Mouse (Mus musculus) right cerebral cortex, adult 18-20 months (tissue): Measurements from ENCODE around the gene Vps33a.

Source experiments
- DNase-seq: peaks from one replicate; pipeline ENCODE4 v3.0.0; 2022; ENCODE audit warnings: mixed read lengths

Vps33a gene

GRCm38 (mm10) chr5:123572357-123573186 is at the start of gene Vps33a:
TSS of gene Vps33a (minus strand) at chr5:123573038.
- peak; percentile 98 for DNase-seq

GRCm38 (mm10) chr5:123622421-123622820 is 49.6 kb upstream of the Vps33a start:
- DNase-seq = no peak

- DNase-seq = no peak
Measured at GRCm38 (mm10) chr5:123618558-123618957, 45.7 kb upstream of the Vps33a start.

DNA sequence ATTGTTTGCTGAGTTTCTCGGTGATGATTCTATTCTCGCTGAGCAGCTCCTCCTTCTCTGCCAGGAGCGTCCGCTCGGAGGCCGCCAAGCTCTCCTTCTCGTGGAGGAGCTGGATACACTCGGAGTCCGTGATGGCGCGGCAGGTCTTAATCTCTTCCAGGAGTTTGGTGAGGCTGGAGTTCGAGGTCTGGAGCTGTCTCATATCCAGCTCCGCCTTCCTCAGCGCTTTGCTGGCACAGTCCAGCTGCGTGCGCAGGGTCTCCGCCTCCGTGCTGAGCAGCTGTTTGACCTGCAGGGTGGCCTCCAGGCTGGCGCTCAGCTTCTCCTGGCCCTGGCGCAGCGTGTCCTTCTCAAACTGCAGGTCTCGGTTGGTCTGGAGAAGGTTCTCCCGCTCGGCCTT is 41.4 kb upstream of the Vps33a start:
- DNase-seq = no peak

DNA sequence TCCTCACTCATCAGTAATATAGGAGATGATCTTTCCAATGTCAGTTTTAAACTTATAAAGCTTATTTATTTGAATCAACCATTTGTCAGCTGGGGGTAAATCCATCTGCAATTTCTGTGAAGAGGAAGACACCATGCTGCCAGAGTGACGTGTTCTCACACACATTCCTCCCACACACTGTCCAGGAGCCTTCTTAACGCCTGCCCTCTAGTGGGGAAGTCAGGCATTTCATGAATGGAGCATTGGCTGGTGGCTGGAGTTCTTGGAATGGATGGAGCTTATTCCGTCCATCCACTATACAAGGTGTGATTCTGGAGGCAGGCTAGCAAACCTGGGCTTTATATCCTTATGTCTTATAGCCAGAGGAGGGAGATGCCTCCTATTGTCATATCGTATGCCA is 37.0 kb upstream of the Vps33a start:
- peak; percentile 91 for DNase-seq

DNA sequence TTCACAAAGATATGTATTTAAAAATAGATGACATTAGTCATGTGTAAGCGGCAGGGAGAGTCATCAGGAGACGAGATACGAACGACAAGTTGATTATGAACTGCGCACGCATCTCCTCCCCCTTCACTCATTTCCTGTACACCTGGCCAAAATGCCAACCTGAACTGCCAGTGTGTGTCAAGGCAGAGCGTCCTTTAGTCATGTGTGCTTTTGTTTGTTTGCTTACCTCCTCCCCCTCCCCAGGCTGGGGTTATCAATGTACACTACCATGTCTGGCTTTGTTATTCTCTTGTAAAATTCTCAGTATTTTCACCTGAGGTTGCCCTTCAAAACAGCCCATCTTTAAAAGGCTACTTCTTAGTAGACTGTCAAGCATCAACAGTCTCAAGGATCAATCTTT is 36.6 kb upstream of the Vps33a start:
- no peak for DNase-seq

DNA sequence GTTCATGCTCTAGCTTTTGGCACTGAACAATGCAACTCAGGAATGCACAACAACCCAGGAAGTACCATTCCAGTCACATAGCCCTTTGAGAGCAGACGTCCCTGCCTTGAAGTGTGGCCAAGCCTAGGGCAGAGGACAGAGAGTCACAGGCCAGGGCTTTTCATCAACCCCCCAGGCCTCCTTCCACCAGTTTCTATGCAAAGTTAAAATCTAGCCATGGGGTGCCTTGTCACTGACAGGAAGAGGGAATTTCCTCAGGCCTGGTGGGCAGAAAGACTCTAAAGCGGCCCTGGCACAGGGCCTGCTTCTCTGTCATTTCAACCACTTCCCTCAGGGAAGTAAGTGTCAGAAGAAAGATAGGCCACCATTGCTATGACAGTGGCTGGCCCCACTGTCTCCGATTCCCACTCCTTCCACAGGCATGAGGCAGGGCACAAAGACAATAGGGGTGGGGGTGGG is 34.4 kb upstream of the Vps33a start:
- no peak for DNase-seq

- DNase-seq = peak; percentile 68
Measured at GRCm38 (mm10) chr5:123603496-123603895, 30.7 kb upstream of the Vps33a start.

DNA sequence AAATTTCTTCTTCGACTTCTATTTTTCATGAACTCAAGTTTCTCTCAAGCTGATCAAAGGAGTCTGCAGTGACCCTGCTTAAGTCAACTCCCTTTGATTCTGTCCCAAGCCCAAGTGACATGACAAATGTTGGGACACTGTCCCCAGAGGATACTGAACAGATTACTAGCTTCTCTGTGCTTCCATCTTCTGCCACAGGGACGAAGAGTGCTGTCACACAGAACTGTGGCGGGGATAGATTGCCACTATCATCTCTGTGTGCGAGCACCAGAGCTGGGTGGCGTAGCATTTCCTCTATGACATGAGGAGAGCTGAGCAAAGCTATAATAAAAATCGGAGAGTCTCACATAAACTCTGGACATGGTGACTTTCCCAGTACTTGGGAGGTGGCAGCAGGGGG is 29.3 kb upstream of the Vps33a start:
- DNase-seq = no peak

- no peak for DNase-seq
Measured at GRCm38 (mm10) chr5:123599319-123599718, 26.5 kb upstream of the Vps33a start.

DNA sequence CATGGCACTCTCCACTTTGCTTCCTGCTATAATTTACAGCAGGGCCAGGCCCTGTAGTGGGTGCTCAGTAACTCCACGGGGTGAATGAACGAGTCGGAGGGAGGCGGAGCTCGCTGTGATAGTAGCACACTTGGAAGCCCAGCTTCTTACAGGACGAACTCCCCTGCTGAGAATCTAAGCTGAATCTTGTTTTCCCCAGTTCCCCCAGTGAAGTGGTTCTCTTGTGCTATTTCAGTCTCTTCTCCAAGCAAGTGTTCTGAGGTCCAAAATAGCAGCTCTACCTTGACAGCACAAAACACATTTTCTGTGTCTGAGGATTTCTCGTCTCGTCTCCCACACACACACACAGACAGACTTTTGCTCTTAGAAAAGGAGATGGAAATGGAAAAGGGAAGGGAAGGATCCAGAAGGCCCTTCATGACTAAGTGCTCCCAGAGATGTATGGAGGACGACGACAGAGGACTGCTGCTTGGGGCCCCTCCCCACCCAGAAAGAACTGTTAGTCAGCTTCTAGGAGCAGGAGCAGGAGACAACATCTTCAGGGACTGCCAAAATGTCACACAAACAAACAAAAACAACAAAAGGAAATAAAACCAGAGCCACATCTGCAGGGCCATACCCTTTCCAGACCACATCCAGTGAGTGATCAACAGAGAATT is 20.9 kb upstream of the Vps33a start:
- peak; percentile 73 for DNase-seq

GRCm38 (mm10) chr5:123580043-123580442 is 7.2 kb upstream of the Vps33a start:
- DNase-seq = no peak

DNA sequence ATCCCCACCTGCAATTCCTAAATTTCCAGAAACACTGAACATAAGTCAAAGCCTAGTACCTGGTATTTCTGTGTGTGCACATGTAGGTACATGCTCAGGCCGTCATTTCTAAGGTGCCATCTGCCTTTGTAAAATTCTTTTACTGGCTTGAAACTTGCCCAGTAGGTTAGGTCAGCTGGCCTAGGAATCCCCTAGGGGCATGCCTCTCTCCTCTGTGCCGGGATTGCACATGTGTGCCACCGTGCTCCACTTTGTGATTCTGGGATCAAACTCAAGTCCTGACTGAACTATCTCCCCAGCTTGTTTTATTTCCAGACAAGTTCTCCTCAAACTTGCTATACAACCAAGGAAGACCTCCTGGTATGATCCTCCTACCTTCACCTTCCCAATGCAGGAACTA is 3.9 kb upstream of the Vps33a start:
- no peak for DNase-seq

DNA sequence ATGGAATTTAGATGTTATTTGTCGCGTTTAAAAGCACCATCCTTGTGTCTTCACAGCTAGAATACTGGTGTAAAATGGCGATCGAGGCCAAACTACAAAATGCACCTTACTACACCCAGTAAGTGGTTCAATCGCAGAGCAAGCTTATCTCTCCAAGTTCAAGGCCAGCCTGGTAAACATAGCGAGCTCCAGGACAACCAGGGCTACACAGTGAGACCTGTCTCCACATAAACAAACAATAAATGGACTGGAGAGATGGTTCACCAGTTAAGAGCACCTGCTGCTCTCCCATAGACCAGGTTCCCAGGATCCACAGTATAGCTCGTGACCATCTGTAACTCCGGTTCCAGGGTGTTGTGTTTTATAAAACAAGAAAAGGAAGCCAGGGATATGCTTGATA is 524 bp upstream of the Vps33a start:
- DNase-seq = no peak

GRCm38 (mm10) chr5:123561128-123561527 is 11.7 kb downstream of the Vps33a start:
- peak; percentile 55 for DNase-seq

DNA sequence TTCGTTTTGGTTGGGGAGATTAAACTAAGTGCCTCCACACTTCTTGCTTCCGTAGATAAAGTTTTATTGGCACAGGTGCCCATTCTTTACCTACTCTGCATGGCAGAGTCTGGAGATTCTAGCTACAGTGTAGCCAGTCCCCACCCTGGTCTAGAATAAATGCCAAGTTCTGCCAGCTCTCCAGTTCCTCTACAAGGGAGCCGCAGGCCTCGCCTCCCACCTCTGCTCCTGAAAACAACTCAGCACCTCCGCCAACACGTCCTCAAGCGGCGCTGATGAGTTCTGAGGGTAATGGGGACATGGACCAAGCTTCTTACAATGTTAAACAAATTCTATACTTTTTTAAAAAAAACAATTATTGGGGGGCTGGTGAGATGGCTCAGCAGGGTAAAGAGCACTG is 13.2 kb downstream of the Vps33a start:
- DNase-seq = peak; percentile 55

- DNase-seq = peak; percentile 59
Measured at GRCm38 (mm10) chr5:123556451-123556850, 16.4 kb downstream of the Vps33a start.

DNA sequence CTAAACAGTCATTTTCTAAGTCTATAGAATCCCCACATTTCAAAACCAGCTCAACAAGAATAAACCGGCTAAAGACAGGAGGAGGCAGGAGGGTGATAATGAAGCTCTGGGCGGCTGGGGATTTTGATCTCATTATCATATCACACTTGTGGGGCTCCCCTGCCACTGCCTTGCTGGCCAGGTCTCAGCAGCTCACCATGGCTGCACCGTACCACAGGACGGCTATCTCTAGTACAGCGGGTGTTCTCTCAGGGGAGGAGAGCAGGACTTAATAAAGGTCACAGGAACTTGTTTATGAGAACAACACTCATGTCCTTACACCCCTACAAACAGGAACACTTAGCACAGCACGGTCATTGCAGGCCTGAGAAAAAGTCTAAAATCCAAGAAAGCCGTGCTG is 17.1 kb downstream of the Vps33a start:
- DNase-seq = no peak

GRCm38 (mm10) chr5:123533801-123534200 is 39.0 kb downstream of the Vps33a start:
- DNase-seq = no peak

DNA sequence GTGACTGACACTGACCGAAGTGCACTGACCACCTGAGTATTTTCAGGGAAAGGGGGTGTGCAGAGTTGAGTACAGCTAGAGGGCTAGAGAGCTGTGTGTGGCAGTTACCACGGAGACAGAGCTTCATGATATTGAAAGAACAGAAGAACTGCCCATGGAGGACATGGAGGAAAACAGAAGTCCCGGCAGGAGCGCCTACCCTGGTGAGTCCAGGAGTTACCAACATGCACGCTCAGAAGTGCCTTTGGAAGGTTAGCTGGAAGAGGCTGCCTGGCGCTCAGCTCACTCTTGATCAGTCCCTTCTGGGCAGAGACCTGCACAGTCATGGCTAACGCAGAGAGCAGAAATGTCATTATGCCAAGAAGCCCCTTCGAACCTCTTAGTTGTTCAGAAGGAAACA is 42.8 kb downstream of the Vps33a start:
- peak; percentile 0 for DNase-seq

- DNase-seq = peak; percentile 1
Measured at GRCm38 (mm10) chr5:123528641-123529040, 44.2 kb downstream of the Vps33a start.

GRCm38 (mm10) chr5:123525916-123526495 is 46.8 kb downstream of the Vps33a start:
- DNase-seq = no peak

GRCm38 (mm10) chr5:123525281-123525680 is 47.6 kb downstream of the Vps33a start, which contains the start of gene Gm49027:
TSS of gene Gm49027 (minus strand) at chr5:123525488.
- no peak for DNase-seq

DNA sequence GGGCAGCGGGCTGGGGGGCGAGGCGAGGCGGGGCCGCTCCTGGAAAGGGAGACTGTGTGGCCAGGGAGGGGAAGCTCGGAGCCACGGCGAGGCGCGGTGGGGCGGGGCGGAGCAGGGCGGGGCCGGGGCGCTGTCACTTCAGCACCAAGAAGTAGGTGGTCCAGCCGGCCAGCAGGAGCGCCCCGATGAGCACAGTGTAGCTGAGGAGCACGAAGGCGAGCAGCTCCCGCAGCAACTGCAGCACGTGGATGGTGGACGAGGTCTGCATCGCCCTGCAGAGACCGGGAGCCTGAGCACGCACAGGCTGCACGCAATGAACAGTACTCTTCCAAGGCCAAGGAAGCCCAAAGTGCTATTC is 48.5 kb downstream of the Vps33a start:
- no peak for DNase-seq
